Mouse (Mus musculus): ENCODE data around the gene Grik4.
"Not testable (repeated sequence)": the region's sequence is repeated elsewhere in the genome, so short reads cannot be mapped to it uniquely, and the experiment has no call there.

The Grik4 gene

GRCm38 (mm10) chr9:42794006-42794405 lies 150.3 kb downstream of the Grik4 start:
- no peak for DNase-seq

GRCm38 (mm10) chr9:42793581-42793980 lies 150.7 kb downstream of the Grik4 start:
- DNase-seq: no peak

GRCm38 (mm10) chr9:42792381-42792780 lies 151.9 kb downstream of the Grik4 start:
- no peak for DNase-seq

- no peak for DNase-seq
These were observed 152.5 kb downstream of the Grik4 start for GRCm38 (mm10) chr9:42791779-42792178.

- no peak for DNase-seq
These were observed 152.9 kb downstream of the Grik4 start for GRCm38 (mm10) chr9:42791346-42791745.

GRCm38 (mm10) chr9:42788471-42788870 lies 155.8 kb downstream of the Grik4 start:
- peak; percentile 63 for DNase-seq

GRCm38 (mm10) chr9:42786882-42787281 lies 157.4 kb downstream of the Grik4 start:
- no peak for DNase-seq

GRCm38 (mm10) chr9:42786286-42786685 lies 158.0 kb downstream of the Grik4 start:
- DNase-seq: no peak

GRCm38 (mm10) chr9:42785173-42785830 lies 159.0 kb downstream of the Grik4 start:
- no peak for DNase-seq

GRCm38 (mm10) chr9:42783248-42783903 lies 160.9 kb downstream of the Grik4 start:
- no peak for DNase-seq

GRCm38 (mm10) chr9:42778471-42779263 lies 165.6 kb downstream of the Grik4 start:
- DNase-seq: not testable (repeated sequence)

- DNase-seq: no peak
These were observed 166.4 kb downstream of the Grik4 start for GRCm38 (mm10) chr9:42777913-42778312.

- DNase-seq: no peak
These were observed 167.5 kb downstream of the Grik4 start for GRCm38 (mm10) chr9:42776804-42777203.

- peak; percentile 44 for DNase-seq
These were observed 179.3 kb downstream of the Grik4 start for GRCm38 (mm10) chr9:42764823-42765560.

- no peak for DNase-seq
These were observed 185.5 kb downstream of the Grik4 start for GRCm38 (mm10) chr9:42758682-42759205.

- no peak for DNase-seq
These were observed 187.2 kb downstream of the Grik4 start for GRCm38 (mm10) chr9:42757012-42757640.

GRCm38 (mm10) chr9:42754699-42755098 lies 189.6 kb downstream of the Grik4 start:
- DNase-seq: no peak

GRCm38 (mm10) chr9:42751160-42751559 lies 193.1 kb downstream of the Grik4 start:
- DNase-seq: no peak

GRCm38 (mm10) chr9:42750176-42750575 lies 194.1 kb downstream of the Grik4 start:
- no peak for DNase-seq

GRCm38 (mm10) chr9:42745982-42746381 lies 198.3 kb downstream of the Grik4 start:
- DNase-seq: no peak

GRCm38 (mm10) chr9:42742385-42742784 lies 201.9 kb downstream of the Grik4 start:
- DNase-seq: no peak

- DNase-seq: no peak
These were observed 207.5 kb downstream of the Grik4 start for GRCm38 (mm10) chr9:42736697-42737335.

All from kidney, postnatal 14 days (tissue).